Mouse (Mus musculus): ENCODE measurements around the gene Btbd8.

GRCm38 (mm10) chr5:107438353-107438752, 556 bp downstream of the Btbd8 start:
- TF ChIP-seq CTCF (IDR thresholded peaks at IDR 0.05; ENCODE audit: insufficient read depth, low read depth, low read length) (no peak), POLR2A (IDR thresholded peaks at IDR 0.05; ENCODE audit: insufficient read depth, low read depth, low read length) (no peak)
